Mouse (Mus musculus) embryonic fibroblast, embryonic 13.5 days (primary cell): ENCODE results near the gene Tmco1. TPM values are rescaled to one million over a fixed set of nuclear protein-coding genes. Genes with fewer than 3 reads are reported as not detected.
"Not testable (repeated sequence)": the region's sequence is repeated elsewhere in the genome, so short reads cannot be mapped to it uniquely, and the experiment has no call there.

Experiments
- H3K27ac ChIP-seq: 2 replicates; pipeline ENCODE4 v1.5.1; 2012; ENCODE audit warnings: low read length, control low read depth, inconsistent platforms; ENCODE audit not compliant: insufficient read depth
- H3K4me1 ChIP-seq: 2 replicates; pipeline ENCODE4 v1.6.1; 2011; ENCODE audit warnings: low read length; ENCODE audit not compliant: control insufficient read depth, insufficient read depth
- H3K4me3 ChIP-seq: 2 replicates; pipeline ENCODE4 v1.5.1; 2011; ENCODE audit warnings: mild to moderate bottlenecking, control low read depth, low read length; ENCODE audit not compliant: insufficient read depth
- CTCF ChIP-seq: IDR thresholded peaks from 2 replicates; pipeline ENCODE4 v1.5.1; 2011; ENCODE audit warnings: mild to moderate bottlenecking, control low read depth, low read length, moderate library complexity, borderline replicate concordance; ENCODE audit not compliant: insufficient read depth
- POLR2A ChIP-seq: IDR thresholded peaks from 2 replicates; pipeline ENCODE4 v1.6.1; 2011; ENCODE audit warnings: low read depth, mild to moderate bottlenecking, control low read depth, low read length, moderate library complexity
- polyA plus RNA-seq: library from polyadenylated mRNA; stranded (reverse); fragments of >200 nt; gene quantifications from 2 replicates; pipeline ENCODE4 v1.2.4, GENCODE M21; 2011; ENCODE audit warnings: low read depth; ENCODE audit not compliant: missing spikeins, insufficient read length

Gene Tmco1
- polyA plus RNA-seq, 1 experiment = 105 TPM

DNA sequence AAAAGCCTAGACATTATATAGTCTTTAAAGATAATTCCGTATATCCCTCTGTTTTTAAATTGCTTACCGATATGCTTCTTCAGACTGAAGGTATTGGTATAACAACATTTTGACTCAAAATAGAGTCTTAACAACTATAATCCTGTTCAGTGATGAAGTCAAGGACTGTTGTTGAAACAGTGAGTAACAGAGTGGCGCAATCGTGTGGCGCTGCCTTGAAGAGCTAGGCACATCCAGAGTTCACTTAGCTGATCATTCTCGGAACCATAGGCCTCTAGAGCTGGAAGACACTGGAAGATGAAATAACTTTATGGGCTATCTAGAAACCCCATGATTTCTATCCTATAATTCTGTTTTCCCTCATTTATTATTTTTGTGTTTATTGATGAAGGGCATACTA lies 13.5 kb downstream of the Tmco1 start:
- Histone ChIP-seq H3K4me1 (no peaks in the 10 kb centered on the region), H3K27ac (no peak overlapping the region), H3K4me3 (no peak overlapping the region)
- TF ChIP-seq CTCF (no peak), POLR2A (no peak)

DNA sequence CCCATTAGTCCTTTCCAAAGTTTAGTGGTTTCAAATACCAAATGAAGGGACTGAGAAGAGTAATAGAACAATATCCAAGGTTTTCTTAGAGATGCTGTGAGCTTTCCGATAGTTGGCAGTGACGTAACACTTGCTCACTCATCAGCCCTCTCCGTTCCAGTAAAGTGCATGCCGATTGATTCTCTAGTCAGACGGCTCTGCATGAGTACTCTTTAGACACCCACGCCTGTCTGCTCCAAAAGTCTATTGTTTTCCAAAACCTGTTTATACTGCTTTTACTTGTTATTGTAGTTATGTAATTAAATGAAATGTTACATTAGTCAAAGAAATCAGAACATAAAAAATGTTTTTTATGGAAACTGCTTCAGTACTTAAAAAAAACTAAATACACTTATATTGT lies 20.6 kb downstream of the Tmco1 start:
- Histone ChIP-seq H3K27ac (no peak overlapping the region), H3K4me1 (no peaks in the 10 kb centered on the region), H3K4me3 (no peak overlapping the region)
- no peak for TF ChIP-seq POLR2A
- no peak for TF ChIP-seq CTCF

DNA sequence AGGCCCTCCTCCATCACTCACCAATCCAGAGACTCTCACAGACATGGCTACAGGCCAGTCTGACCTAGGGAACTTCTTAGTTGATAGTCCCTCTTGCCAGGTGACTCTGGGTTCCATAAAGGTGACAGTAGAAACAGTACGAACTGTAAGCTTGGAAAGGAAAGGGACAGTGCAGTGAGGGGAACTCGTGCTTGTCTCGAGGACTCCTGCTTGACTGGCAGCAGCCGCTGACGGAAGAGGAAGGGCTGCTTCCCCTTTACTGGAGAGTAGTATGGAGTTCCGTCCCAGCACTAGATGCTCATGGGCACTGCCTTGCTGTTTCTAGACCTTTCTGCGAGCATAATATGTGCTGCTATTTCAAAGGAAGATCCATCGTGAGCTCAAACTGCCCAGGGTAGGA lies 22.9 kb downstream of the Tmco1 start:
- Histone ChIP-seq H3K4me3 (no peak overlapping the region), H3K4me1 (no peaks in the 10 kb centered on the region), H3K27ac (no peak overlapping the region)
- TF ChIP-seq CTCF = no peak
- no peak for TF ChIP-seq POLR2A

DNA sequence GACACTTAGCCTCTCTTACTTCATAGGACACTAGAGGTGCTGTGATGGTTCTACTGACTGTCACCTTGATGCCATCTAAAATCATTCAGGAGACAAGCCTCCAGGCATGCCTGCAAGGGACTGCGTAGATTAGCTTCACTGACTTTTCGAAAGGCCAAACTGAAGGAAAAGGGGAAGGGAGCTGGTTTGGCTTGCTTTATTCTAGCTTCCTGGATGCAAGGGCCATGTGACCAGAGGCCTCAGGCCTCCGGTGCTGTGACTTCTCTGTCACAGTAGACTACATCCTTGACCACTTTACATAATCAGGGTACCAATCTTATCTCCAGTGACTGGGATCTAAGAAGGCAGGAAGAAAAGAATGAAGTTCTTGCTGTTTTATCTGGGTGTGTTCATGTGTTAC lies 28.2 kb downstream of the Tmco1 start:
- no peak for TF ChIP-seq POLR2A
- TF ChIP-seq CTCF = no peak
- no peak overlapping the region for H3K27ac ChIP-seq
- no peak overlapping the region for H3K4me3 ChIP-seq
- H3K4me1 ChIP-seq = no peaks in the 10 kb centered on the region

DNA sequence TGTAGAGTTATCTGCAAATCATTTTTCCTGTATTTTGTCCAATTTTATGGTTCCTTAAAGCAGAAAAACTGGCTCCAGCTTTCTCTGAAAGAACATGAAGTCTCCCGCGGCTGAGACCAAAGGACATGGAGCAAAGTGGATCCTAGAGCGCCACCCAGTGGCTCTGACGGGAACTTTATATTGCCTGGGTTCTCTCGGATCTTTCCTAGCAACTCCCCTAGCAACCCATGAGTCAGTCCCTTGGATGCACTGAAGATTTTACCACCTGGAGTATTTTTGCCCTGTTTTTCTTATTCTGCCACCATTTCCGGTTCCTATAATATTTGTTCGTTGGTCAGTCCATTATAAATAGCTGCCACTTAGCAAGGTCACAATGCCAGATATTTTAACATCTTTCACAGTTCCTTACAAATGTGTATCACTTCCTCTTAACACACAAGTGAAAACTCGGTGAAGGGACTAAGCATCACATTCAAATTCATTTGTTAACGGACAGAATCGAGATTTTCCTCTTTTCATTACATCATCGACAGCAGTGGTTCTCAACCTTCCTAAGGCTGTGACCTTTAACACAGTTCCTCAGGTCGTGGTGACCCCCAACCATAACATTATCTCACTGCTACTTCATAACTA lies 29.4 kb downstream of the Tmco1 start:
- TF ChIP-seq POLR2A = no peak
- peak; percentile 35; the same call in 1 of the 2 replicates for TF ChIP-seq CTCF
- Histone ChIP-seq H3K4me1 (no peaks in the 10 kb centered on the region), H3K27ac (no peak overlapping the region), H3K4me3 (no peak overlapping the region)

DNA sequence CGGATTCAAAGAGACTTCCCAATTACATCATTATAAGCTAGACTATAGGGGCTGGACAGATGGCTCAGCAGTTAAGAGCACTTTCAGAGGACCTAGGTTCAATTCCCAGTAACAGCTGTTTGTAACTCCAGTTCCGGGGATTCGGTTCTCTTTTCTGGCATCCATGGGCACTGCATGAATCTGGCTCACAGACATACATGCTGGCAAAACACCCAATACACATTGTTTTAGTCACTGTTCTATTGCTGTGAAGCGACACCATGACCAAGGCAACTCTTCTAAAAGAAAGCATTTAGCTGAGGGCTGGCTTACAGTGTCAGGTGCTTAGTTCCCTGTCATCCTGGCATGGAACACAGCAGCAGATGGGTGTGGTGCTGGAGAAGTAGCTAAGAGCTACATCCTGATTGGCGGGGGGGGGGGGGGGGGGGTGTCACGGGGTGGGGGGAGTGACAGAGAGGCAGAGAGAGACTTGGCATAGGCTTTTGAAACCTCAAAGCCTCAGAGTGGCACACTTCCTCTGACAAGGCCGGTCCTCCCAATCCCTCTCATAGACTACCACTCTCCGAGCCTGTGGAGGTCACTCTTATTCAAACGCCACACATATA lies 31.1 kb downstream of the Tmco1 start:
- Histone ChIP-seq H3K27ac (no peak overlapping the region), H3K4me3 (no peak overlapping the region), H3K4me1 (no peaks in the 10 kb centered on the region)
- TF ChIP-seq CTCF (no peak), POLR2A (no peak)

DNA sequence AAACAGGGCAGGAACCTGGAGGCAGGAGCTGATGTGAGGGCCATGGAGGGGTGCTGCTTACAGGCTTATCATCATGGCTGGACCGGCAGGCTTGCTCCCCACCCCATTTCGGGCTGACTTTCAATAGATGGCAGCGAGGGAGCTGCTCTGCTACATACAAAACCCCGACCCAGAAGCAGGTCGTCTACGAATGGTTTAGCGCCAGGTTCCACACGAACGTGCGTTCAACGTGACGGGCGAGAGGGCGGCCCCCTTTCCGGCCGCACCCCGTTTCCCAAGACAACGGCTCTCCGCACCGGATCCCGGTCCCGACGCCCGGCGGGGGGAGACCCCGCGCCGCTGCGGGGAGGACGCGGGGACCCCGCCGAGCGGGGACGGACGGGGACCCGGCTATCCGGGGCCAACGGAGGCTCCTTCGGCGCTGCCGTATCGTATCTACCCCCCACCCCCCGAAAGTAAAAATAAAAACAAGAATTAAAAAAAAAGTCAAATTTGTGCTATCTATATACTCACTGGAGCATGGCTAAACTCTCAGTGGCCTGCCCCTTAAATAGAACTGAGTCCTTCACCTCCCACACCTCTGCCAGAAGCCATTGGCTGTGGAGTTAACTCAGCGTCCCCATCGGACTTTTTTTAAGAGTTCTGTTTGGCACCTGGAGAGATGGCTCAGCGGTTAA lies 32.1 kb downstream of the Tmco1 start:
- TF ChIP-seq POLR2A (no peak), CTCF (no peak)
- Histone ChIP-seq H3K4me1 (no peaks in the 10 kb centered on the region), H3K27ac (no peak overlapping the region), H3K4me3 (peak overlapping the region; percentile 47)

DNA sequence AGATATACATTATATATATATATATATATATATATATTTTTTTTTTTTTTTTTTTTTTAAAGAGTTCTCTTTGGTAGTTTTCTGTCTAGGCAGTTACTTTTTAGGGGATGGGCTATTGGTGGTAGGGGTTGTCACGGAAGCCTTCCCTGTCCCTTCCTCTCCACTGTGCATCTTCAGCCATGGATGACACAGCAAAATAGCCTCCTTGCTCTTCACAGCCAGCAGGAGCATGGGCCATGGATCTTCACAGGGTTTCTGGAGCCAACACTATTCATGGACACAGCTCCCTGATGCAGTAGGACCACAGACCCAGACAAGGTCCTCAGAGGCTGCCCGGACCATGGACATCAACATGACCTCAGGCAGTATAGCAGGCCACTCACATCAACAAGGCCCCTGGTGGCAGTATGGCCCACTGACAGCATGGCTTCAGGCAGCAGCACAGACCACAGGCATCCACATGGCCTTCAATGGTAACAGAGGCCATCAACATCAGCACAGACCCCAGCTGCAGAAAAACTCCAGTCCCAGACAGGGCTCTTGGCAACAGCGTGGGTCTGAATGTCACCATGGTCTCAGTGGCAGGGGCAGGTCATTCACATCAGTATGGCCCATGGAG lies 32.8 kb downstream of the Tmco1 start:
- Histone ChIP-seq H3K4me1 (no peaks in the 10 kb centered on the region), H3K4me3 (no peak overlapping the region), H3K27ac (no peak overlapping the region)
- no peak for TF ChIP-seq POLR2A
- TF ChIP-seq CTCF = no peak

DNA sequence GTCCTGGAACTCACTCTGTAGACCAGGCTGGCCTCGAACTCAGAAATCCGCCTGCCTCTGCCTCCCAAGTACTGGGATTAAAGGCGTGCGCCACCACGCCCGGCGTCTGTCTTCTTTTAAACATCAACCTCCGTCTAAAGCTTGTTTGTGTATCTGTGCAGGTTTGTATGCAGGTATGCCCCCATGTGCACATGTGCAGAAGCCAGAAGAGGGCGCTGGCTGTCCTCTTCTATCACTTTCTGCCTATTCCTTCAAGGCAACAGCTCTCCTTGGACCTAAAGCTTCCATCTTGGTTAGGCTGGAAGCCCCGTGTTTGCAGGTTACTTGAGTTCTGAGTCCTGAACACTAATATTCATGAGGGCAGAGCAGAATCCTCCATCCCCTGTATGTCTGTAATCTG lies 34.7 kb downstream of the Tmco1 start:
- no peaks in the 10 kb centered on the region for H3K4me1 ChIP-seq
- H3K4me3 ChIP-seq = no peak overlapping the region
- no peak overlapping the region for H3K27ac ChIP-seq
- TF ChIP-seq CTCF (no peak), POLR2A (no peak)

DNA sequence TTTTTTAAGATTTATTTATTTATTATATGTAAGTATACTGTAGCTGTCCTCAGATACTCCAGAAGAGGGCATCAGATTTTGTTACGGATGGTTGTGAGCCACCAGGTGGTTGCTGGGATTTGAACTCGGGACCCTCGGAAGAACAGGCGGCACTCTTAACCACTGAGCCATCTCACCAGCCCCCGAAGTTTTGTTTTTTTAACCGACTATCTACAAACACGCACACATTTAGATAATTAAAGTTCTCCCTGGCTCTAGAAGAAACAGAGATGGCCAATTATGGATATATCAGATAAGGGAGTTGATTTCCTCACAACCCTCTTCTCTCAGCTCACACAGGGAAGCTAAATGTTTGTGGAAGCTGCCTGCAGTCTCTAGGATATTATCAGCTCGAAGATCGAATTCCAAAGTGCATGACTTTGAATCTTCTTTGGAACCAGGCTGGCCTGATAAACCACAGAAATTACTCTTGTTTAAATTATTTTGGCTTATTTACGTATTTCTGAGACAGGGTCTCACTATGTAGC lies 37.9 kb downstream of the Tmco1 start:
- not testable (repeated sequence) for H3K4me3 ChIP-seq, H3K4me1 ChIP-seq, H3K27ac ChIP-seq

DNA sequence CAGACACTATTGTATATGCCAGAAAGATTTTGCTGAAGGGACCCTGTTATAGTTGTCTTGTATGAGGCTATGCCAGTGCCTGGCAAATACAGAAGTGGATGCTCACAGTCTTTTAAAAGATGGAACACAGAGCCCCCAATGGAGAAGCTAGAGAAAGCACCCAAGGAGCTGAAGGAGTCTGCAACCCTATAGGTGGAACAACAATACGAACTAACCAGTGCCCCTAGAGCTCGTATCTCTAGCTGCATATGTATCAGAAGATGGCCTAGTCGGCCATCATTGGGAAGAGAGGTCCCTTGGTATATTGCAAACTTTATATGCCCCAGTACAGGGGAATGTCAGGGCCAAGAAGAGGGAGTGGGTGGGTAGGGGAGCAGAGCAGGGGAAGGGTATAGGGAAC lies 41.0 kb downstream of the Tmco1 start:
- H3K4me3 ChIP-seq, H3K4me1 ChIP-seq, H3K27ac ChIP-seq: not testable (repeated sequence)
